ENCODE assay signal across 8 mouse cellular contexts in genomic region chr8:3587391-3588257, GRCm38 (mm10). TPM values are rescaled to one million over a fixed set of nuclear protein-coding genes. Genes with fewer than 3 reads are reported as not detected.
A peak's percentile ranks its signal among the peaks of the same experiment; 100 is the strongest.
DNase-seq lines count a peak whose midpoint lies in the region; ATAC-seq lines count a peak whose summit lies in the region.

No protein-coding gene starts in this region.

- H3K36me3 ChIP-seq in erythroblast, embryonic 14.5 days (ENCODE audit: control insufficient read depth), result no peaks in the 10 kb centered on the region
- no peaks in the 10 kb centered on the region for H3K36me3 ChIP-seq in forebrain, embryonic 14.5 days (ENCODE audit: control insufficient read depth, insufficient read depth, low read length)
- no peaks in the 10 kb centered on the region for H3K36me3 ChIP-seq in intestine, embryonic 16.5 days (ENCODE audit: control insufficient read depth, insufficient read depth, low read length)
- H3K36me3 ChIP-seq in limb, embryonic 10.5 days, result no peaks in the 10 kb centered on the region
- no peaks in the 10 kb centered on the region for H3K36me3 ChIP-seq in midbrain, embryonic 10.5 days
- no peaks in the 10 kb centered on the region for H3K36me3 ChIP-seq in stomach, embryonic 16.5 days (ENCODE audit: control insufficient read depth, insufficient read depth, low read length)

- peaks cover 7% of the 10 kb centered on the region for H3K27me3 ChIP-seq in erythroblast, embryonic 14.5 days (ENCODE audit: control insufficient read depth)
- H3K27me3 ChIP-seq in forebrain, embryonic 14.5 days (replicated peaks; ENCODE audit: control insufficient read depth, insufficient read depth, low read length), result no peaks in the 10 kb centered on the region
- H3K27me3 ChIP-seq in intestine, embryonic 16.5 days (replicated peaks; ENCODE audit: control insufficient read depth, insufficient read depth, low read length), result peaks cover 3% of the 10 kb centered on the region; the same call in 1 of the 2 replicates
- H3K27me3 ChIP-seq in limb, embryonic 10.5 days (ENCODE audit: low read depth, poor library complexity, severe bottlenecking), result peaks cover 35% of the 10 kb centered on the region
- H3K27me3 ChIP-seq in midbrain, embryonic 10.5 days (ENCODE audit: low read depth, poor library complexity, severe bottlenecking), result peaks cover 11% of the 10 kb centered on the region
- H3K27me3 ChIP-seq in stomach, embryonic 16.5 days (ENCODE audit: control insufficient read depth, insufficient read depth, low read length), result no peaks in the 10 kb centered on the region

- peak overlapping the region; percentile 80 for H3K4me2 ChIP-seq in forebrain, embryonic 14.5 days (ENCODE audit: low read length)
- peak overlapping the region; percentile 83 for H3K4me2 ChIP-seq in intestine, embryonic 16.5 days (ENCODE audit: low read depth, low read length)
- H3K4me2 ChIP-seq in stomach, embryonic 16.5 days (ENCODE audit: low read depth, low read length), result peak overlapping the region; percentile 87

- H3K4me1 ChIP-seq in erythroblast, embryonic 14.5 days (ENCODE audit: control insufficient read depth), result peaks cover 33% of the 10 kb centered on the region
- no peaks in the 10 kb centered on the region for H3K4me1 ChIP-seq in forebrain, embryonic 14.5 days (ENCODE audit: control insufficient read depth, insufficient read depth, low read length)
- no peaks in the 10 kb centered on the region for H3K4me1 ChIP-seq in intestine, embryonic 16.5 days (ENCODE audit: control insufficient read depth, insufficient read depth, low read length)
- peaks cover 9% of the 10 kb centered on the region for H3K4me1 ChIP-seq in limb, embryonic 10.5 days
- peaks cover 20% of the 10 kb centered on the region for H3K4me1 ChIP-seq in midbrain, embryonic 10.5 days
- H3K4me1 ChIP-seq in stomach, embryonic 16.5 days (ENCODE audit: control insufficient read depth, insufficient read depth, low read length), result 0 out of 2 replicates have a peak, but pooled peaks cover 3% of the 10 kb centered on the region

- H3K9ac ChIP-seq in forebrain, embryonic 14.5 days (ENCODE audit: low read length), result peak overlapping the region; percentile 87
- peak overlapping the region; percentile 87 for H3K9ac ChIP-seq in intestine, embryonic 16.5 days (ENCODE audit: low read depth, low read length)
- peak overlapping the region; percentile 74 for H3K9ac ChIP-seq in stomach, embryonic 16.5 days (ENCODE audit: low read length)

- peak overlapping the region; percentile 80 for H3K27ac ChIP-seq in forebrain, embryonic 14.5 days (ENCODE audit: low read depth, low read length)
- H3K27ac ChIP-seq in intestine, embryonic 16.5 days (ENCODE audit: low read length), result peak overlapping the region; percentile 93
- peak overlapping the region; percentile 83 for H3K27ac ChIP-seq in limb, embryonic 10.5 days
- H3K27ac ChIP-seq in midbrain, embryonic 10.5 days (replicated peaks), result peak overlapping the region; percentile 90
- peak overlapping the region; percentile 91 for H3K27ac ChIP-seq in stomach, embryonic 16.5 days (ENCODE audit: low read length)

- peak overlapping the region; percentile 72 for H3K4me3 ChIP-seq in erythroblast, embryonic 14.5 days (replicated peaks)
- peak overlapping the region; percentile 90 for H3K4me3 ChIP-seq in forebrain, embryonic 14.5 days (ENCODE audit: low read depth, low read length)
- peak overlapping the region; percentile 73 for H3K4me3 ChIP-seq in intestine, embryonic 16.5 days (ENCODE audit: low read length)
- H3K4me3 ChIP-seq in limb, embryonic 10.5 days, result peak overlapping the region; percentile 85
- peak overlapping the region; percentile 94 for H3K4me3 ChIP-seq in midbrain, embryonic 10.5 days
- peak overlapping the region; percentile 75 for H3K4me3 ChIP-seq in stomach, embryonic 16.5 days (replicated peaks; ENCODE audit: low read length)

- ATAC-seq in erythroblast, adult 5-6 weeks (replicated peaks; ENCODE audit: low FRiP score, poor library complexity, severe bottlenecking), result no peak
- peak; percentile 63 for ATAC-seq in cerebellum, adult (ENCODE audit: insufficient number of reproducible peaks, low FRiP score, low TSS enrichment)
- ATAC-seq in forebrain, embryonic 14.5 days, result peak; percentile 86
- peak; percentile 89 for ATAC-seq in intestine, embryonic 16.5 days
- peak; percentile 82 for ATAC-seq in stomach, embryonic 16.5 days (ENCODE audit: insufficient read depth, low FRiP score)

- peak; percentile 76 for DNase-seq in forebrain, embryonic 14.5 days (ENCODE audit: low spot score)
- peak; percentile 79 for DNase-seq in limb, embryonic 10.5 days (ENCODE audit: low spot score)
- peak; percentile 67 for DNase-seq in midbrain, embryonic 10.5 days (ENCODE audit: low spot score)

- under 1% methylated on average over 74 of the region's 77 CpGs for WGBS in forebrain, embryonic 14.5 days
- under 1% methylated on average over 77 of the region's 77 CpGs for WGBS in intestine, embryonic 16.5 days
- WGBS in limb, embryonic 10.5 days, result under 1% methylated on average over 77 of the region's 77 CpGs
- WGBS in midbrain, embryonic 10.5 days, result under 1% methylated on average over 75 of the region's 77 CpGs
- under 1% methylated on average over 76 of the region's 77 CpGs for WGBS in stomach, embryonic 16.5 days

- H3K9me3 ChIP-seq in erythroblast, embryonic 14.5 days (ENCODE audit: control insufficient read depth, low read length), result no peaks in the 10 kb centered on the region
- no peaks in the 10 kb centered on the region for H3K9me3 ChIP-seq in forebrain, embryonic 14.5 days (replicated peaks; ENCODE audit: control insufficient read depth, low read length)
- H3K9me3 ChIP-seq in intestine, embryonic 16.5 days (ENCODE audit: control insufficient read depth, low read length), result no peaks in the 10 kb centered on the region
- H3K9me3 ChIP-seq in limb, embryonic 10.5 days (replicated peaks), result no peaks in the 10 kb centered on the region
- H3K9me3 ChIP-seq in midbrain, embryonic 10.5 days (replicated peaks), result no peaks in the 10 kb centered on the region
- H3K9me3 ChIP-seq in stomach, embryonic 16.5 days (replicated peaks; ENCODE audit: control insufficient read depth, low read length), result no peaks in the 10 kb centered on the region

RNA-seq across cellular contexts. Expression of gene Camsap3, which starts 0.5 kb away (rescaled TPM):
- 0.37 and 0.54 TPM in 2 replicates for polyA plus RNA-seq in erythroblast, embryonic 14.5 days (2012)
- total RNA-seq in erythroblast, adult 5-6 weeks (2015; ENCODE audit: low replicate concordance), result not detected in 2 replicates
- total RNA-seq in erythroblast, adult 5-6 weeks (2017; ENCODE audit: low replicate concordance), result 0.28 TPM in 1 of 2 replicates, not detected in the other
- polyA plus RNA-seq in forebrain, embryonic 14.5 days (2014; fragmentation: Nextera tagmentation; extraction: Ambion mirVana), result 25.9 and 32.5 TPM in 2 replicates
- 23.4 and 26.1 TPM in 2 replicates for polyA plus RNA-seq in intestine, embryonic 16.5 days (2015; fragmentation: Nextera tagmentation; extraction: Ambion mirVana)
- polyA plus RNA-seq in limb, embryonic 10.5 days (2016; fragmentation: Nextera tagmentation; extraction: Ambion mirVana), result 5.3 and 6.0 TPM in 2 replicates
- 10.4 and 14.3 TPM in 2 replicates for polyA plus RNA-seq in midbrain, embryonic 10.5 days (2016; fragmentation: Nextera tagmentation; extraction: Ambion mirVana)
- 11.5 and 13.2 TPM in 2 replicates for polyA plus RNA-seq in stomach, embryonic 16.5 days (2015; fragmentation: Nextera tagmentation; extraction: Ambion mirVana)

RNA-seq across cellular contexts. Expression of gene C330021F23Rik, which starts 19.8 kb away (rescaled TPM):
- not detected in 2 replicates for polyA plus RNA-seq in erythroblast, embryonic 14.5 days (2012)
- not detected in 2 replicates for total RNA-seq in erythroblast, adult 5-6 weeks (2015; ENCODE audit: low replicate concordance)
- total RNA-seq in erythroblast, adult 5-6 weeks (2017; ENCODE audit: low replicate concordance), result not detected in 2 replicates
- polyA plus RNA-seq in forebrain, embryonic 14.5 days (2014; fragmentation: Nextera tagmentation; extraction: Ambion mirVana), result 0.54 and 1.3 TPM in 2 replicates
- 5.7 and 6.1 TPM in 2 replicates for polyA plus RNA-seq in intestine, embryonic 16.5 days (2015; fragmentation: Nextera tagmentation; extraction: Ambion mirVana)
- polyA plus RNA-seq in limb, embryonic 10.5 days (2016; fragmentation: Nextera tagmentation; extraction: Ambion mirVana), result 3.5 and 4.0 TPM in 2 replicates
- 9.8 and 11.2 TPM in 2 replicates for polyA plus RNA-seq in midbrain, embryonic 10.5 days (2016; fragmentation: Nextera tagmentation; extraction: Ambion mirVana)
- 0.97 and 1.1 TPM in 2 replicates for polyA plus RNA-seq in stomach, embryonic 16.5 days (2015; fragmentation: Nextera tagmentation; extraction: Ambion mirVana)

RNA-seq across cellular contexts. Expression of gene Xab2, which starts 33.5 kb away (rescaled TPM):
- polyA plus RNA-seq in erythroblast, embryonic 14.5 days (2012), result 4.2 and 4.7 TPM in 2 replicates
- total RNA-seq in erythroblast, adult 5-6 weeks (2015; ENCODE audit: low replicate concordance), result 4.4 and 5.4 TPM in 2 replicates
- 11.0 and 16.0 TPM in 2 replicates for total RNA-seq in erythroblast, adult 5-6 weeks (2017; ENCODE audit: low replicate concordance)
- 63.2 and 67.0 TPM in 2 replicates for polyA plus RNA-seq in forebrain, embryonic 14.5 days (2014; fragmentation: Nextera tagmentation; extraction: Ambion mirVana)
- 45.9 and 48.1 TPM in 2 replicates for polyA plus RNA-seq in intestine, embryonic 16.5 days (2015; fragmentation: Nextera tagmentation; extraction: Ambion mirVana)
- polyA plus RNA-seq in limb, embryonic 10.5 days (2016; fragmentation: Nextera tagmentation; extraction: Ambion mirVana), result 76.0 and 78.7 TPM in 2 replicates
- 76.5 and 77.0 TPM in 2 replicates for polyA plus RNA-seq in midbrain, embryonic 10.5 days (2016; fragmentation: Nextera tagmentation; extraction: Ambion mirVana)
- polyA plus RNA-seq in stomach, embryonic 16.5 days (2015; fragmentation: Nextera tagmentation; extraction: Ambion mirVana), result 50.8 and 60.3 TPM in 2 replicates

RNA-seq across cellular contexts. Expression of gene Pet100, which starts 33.7 kb away (rescaled TPM):
- polyA plus RNA-seq in erythroblast, embryonic 14.5 days (2012), result 12.7 and 17.8 TPM in 2 replicates
- 49.1 and 125 TPM in 2 replicates for total RNA-seq in erythroblast, adult 5-6 weeks (2015; ENCODE audit: low replicate concordance)
- 57.1 and 125 TPM in 2 replicates for total RNA-seq in erythroblast, adult 5-6 weeks (2017; ENCODE audit: low replicate concordance)
- polyA plus RNA-seq in forebrain, embryonic 14.5 days (2014; fragmentation: Nextera tagmentation; extraction: Ambion mirVana), result 95.7 and 99.8 TPM in 2 replicates
- polyA plus RNA-seq in intestine, embryonic 16.5 days (2015; fragmentation: Nextera tagmentation; extraction: Ambion mirVana), result 86.6 and 86.9 TPM in 2 replicates
- 92.1 and 92.9 TPM in 2 replicates for polyA plus RNA-seq in limb, embryonic 10.5 days (2016; fragmentation: Nextera tagmentation; extraction: Ambion mirVana)
- polyA plus RNA-seq in midbrain, embryonic 10.5 days (2016; fragmentation: Nextera tagmentation; extraction: Ambion mirVana), result 94.0 and 97.3 TPM in 2 replicates
- polyA plus RNA-seq in stomach, embryonic 16.5 days (2015; fragmentation: Nextera tagmentation; extraction: Ambion mirVana), result 91.3 and 106 TPM in 2 replicates

RNA-seq across cellular contexts. Expression of gene Pcp2, which starts 37.7 kb away (rescaled TPM):
- polyA plus RNA-seq in erythroblast, embryonic 14.5 days (2012), result not detected in 2 replicates
- not detected in 2 replicates for total RNA-seq in erythroblast, adult 5-6 weeks (2015; ENCODE audit: low replicate concordance)
- total RNA-seq in erythroblast, adult 5-6 weeks (2017; ENCODE audit: low replicate concordance), result not detected in 2 replicates
- 0.53 and 2.7 TPM in 2 replicates for polyA plus RNA-seq in forebrain, embryonic 14.5 days (2014; fragmentation: Nextera tagmentation; extraction: Ambion mirVana)
- polyA plus RNA-seq in intestine, embryonic 16.5 days (2015; fragmentation: Nextera tagmentation; extraction: Ambion mirVana), result 0.29 TPM in 1 of 2 replicates, not detected in the other
- polyA plus RNA-seq in limb, embryonic 10.5 days (2016; fragmentation: Nextera tagmentation; extraction: Ambion mirVana), result 1.0 and 1.3 TPM in 2 replicates
- 0.22 and 0.27 TPM in 2 replicates for polyA plus RNA-seq in midbrain, embryonic 10.5 days (2016; fragmentation: Nextera tagmentation; extraction: Ambion mirVana)
- 0.19 TPM in 1 of 2 replicates, not detected in the other for polyA plus RNA-seq in stomach, embryonic 16.5 days (2015; fragmentation: Nextera tagmentation; extraction: Ambion mirVana)
